Comparison of ENCODE assay signal across 8 mouse cellular contexts in genomic region chr1:180483399-180484291, GRCm38 (mm10). TPM values are rescaled to one million over a fixed set of nuclear protein-coding genes. Genes with fewer than 3 reads are reported as not detected.
DNase-seq lines count a peak whose midpoint lies in the region; ATAC-seq and TF ChIP-seq lines count a peak whose summit lies in the region.

Stum (minus strand) TSS chr1:180483504.

- TF ChIP-seq POLR2A in MEL (IDR thresholded peaks at IDR 0.05; ENCODE audit: control insufficient read depth in 1 of 2, insufficient read depth in 1 of 2, low read depth in 1 of 2, low read length in 2 of 2, poor library complexity in 1 of 2): no peak

- H3K36me3 ChIP-seq in MEL (ENCODE audit: control insufficient read depth in 1 of 2, insufficient read depth in 2 of 2, low read length in 2 of 2): peaks cover 0 to 3% of the 10 kb centered on the region in 2 experiments; a peak in 1 of 4 replicates
- no peaks in the 10 kb centered on the region for H3K36me3 ChIP-seq in forebrain, postnatal 0 days (ENCODE audit: insufficient read depth)
- no peaks in the 10 kb centered on the region for H3K36me3 ChIP-seq in lung, embryonic 15.5 days

- no peak within 1 kb of the TSS for H3K27ac ChIP-seq in MEL (ENCODE audit: control insufficient read depth, low read depth, low read length)
- H3K27ac ChIP-seq in forebrain, postnatal 0 days (ENCODE audit: low read depth, low read length): peak within 1 kb of the TSS; percentile 45; the same call in 1 of the 2 replicates
- H3K27ac ChIP-seq in lung, embryonic 15.5 days: no peak within 1 kb of the TSS

- H3K4me3 ChIP-seq in MEL (ENCODE audit: control insufficient read depth in 1 of 2, insufficient read depth in 1 of 2, low read depth in 2 of 2, low read length in 2 of 2): no peak within 1 kb of the TSS
- H3K4me3 ChIP-seq in forebrain, postnatal 0 days (ENCODE audit: low read depth, low read length): peak within 1 kb of the TSS; percentile 54
- H3K4me3 ChIP-seq in lung, embryonic 15.5 days: peak within 1 kb of the TSS; percentile 40

- peak; percentile 80 for ATAC-seq in forebrain, postnatal 0 days
- ATAC-seq in hematopoietic stem cell, adult 5-6 weeks (replicated peaks in 1 of 2; ENCODE audit: insufficient read depth in 1 of 2, low FRiP score in 2 of 2, low TSS enrichment in 1 of 2, low read depth in 1 of 2, poor library complexity in 2 of 2, severe bottlenecking in 2 of 2): peak; percentile 50 to 65; a peak in 3 of 4 replicates
- peak; percentile 49; the same call in 1 of the 2 replicates for ATAC-seq in lung, embryonic 15.5 days (ENCODE audit: borderline replicate concordance, extremely low read depth, low FRiP score, low TSS enrichment)

- peak; percentile 82 to 89 (median 83) for TF ChIP-seq CTCF in MEL (IDR thresholded peaks at IDR 0.05 in 2 of 3, conservative IDR thresholded peaks at IDR 0.05 in 1 of 3; ENCODE audit: control insufficient read depth in 1 of 3, insufficient read depth in 1 of 3, low read depth in 2 of 3, low read length in 3 of 3, poor library complexity in 1 of 3, severe bottlenecking in 1 of 3)
- TF ChIP-seq CTCF in forebrain, postnatal 0 days (IDR thresholded peaks at IDR 0.05; ENCODE audit: low read depth): peak; percentile 87

- no peaks in the 10 kb centered on the region; a peak in 1 of 4 replicates for H3K27me3 ChIP-seq in MEL (ENCODE audit: control insufficient read depth in 1 of 2, insufficient read depth in 2 of 2, low read length in 2 of 2)
- peaks cover 5% of the 10 kb centered on the region; the same call in 1 of the 2 replicates for H3K27me3 ChIP-seq in forebrain, postnatal 0 days (ENCODE audit: insufficient read depth, low read length)
- H3K27me3 ChIP-seq in lung, embryonic 15.5 days: peaks cover 58% of the 10 kb centered on the region

- no peak within 1 kb of the TSS for H3K9ac ChIP-seq in MEL (ENCODE audit: control insufficient read depth, low read depth, low read length, poor library complexity, severe bottlenecking)
- H3K9ac ChIP-seq in forebrain, postnatal 0 days: peak within 1 kb of the TSS; percentile 68
- no peak within 1 kb of the TSS; the same call in 1 of the 2 replicates for H3K9ac ChIP-seq in lung, embryonic 15.5 days

- WGBS in forebrain, postnatal 0 days: 4% methylated on average over 39 of the region's 40 CpGs
- WGBS in lung, embryonic 15.5 days: 3% methylated on average over 39 of the region's 40 CpGs

- no peaks in the 10 kb centered on the region for H3K79me2 ChIP-seq in MEL (ENCODE audit: control insufficient read depth, insufficient read depth, low read length, poor library complexity)

- TF ChIP-seq RAD21 in MEL (IDR thresholded peaks at IDR 0.05; ENCODE audit: low read depth, low read length): peak; percentile 60

- no peaks in the 10 kb centered on the region for H3K9me3 ChIP-seq in MEL (replicated peaks; ENCODE audit: insufficient read depth, low read length)
- H3K9me3 ChIP-seq in forebrain, postnatal 0 days (ENCODE audit: low read length): no peaks in the 10 kb centered on the region
- H3K9me3 ChIP-seq in lung, embryonic 15.5 days: no peaks in the 10 kb centered on the region

- peak; percentile 74 for DNase-seq in MEL (ENCODE audit: low read depth, low spot score)
- DNase-seq in cerebellum, adult 11-12 months: peak; percentile 71
- peak; percentile 83 for DNase-seq in forebrain, postnatal 0 days
- DNase-seq in layer of hippocampus, adult 8-10 months (ENCODE audit: low spot score in 2 of 2): peak; percentile 64 to 79
- peak; percentile 74 for DNase-seq in ovary, postnatal 36 days (ENCODE audit: low spot score)
- peak; percentile 82 for DNase-seq in thymus, postnatal 14 days

- H3K4me2 ChIP-seq in forebrain, postnatal 0 days (ENCODE audit: low read depth): peak within 1 kb of the TSS; percentile 89
- H3K4me2 ChIP-seq in lung, embryonic 15.5 days: peak within 1 kb of the TSS; percentile 81

- no peak for TF ChIP-seq EP300 in MEL (IDR thresholded peaks at IDR 0.05; ENCODE audit: low read depth in 1 of 2, low read length in 2 of 2)

- H3K4me1 ChIP-seq in MEL (ENCODE audit: control insufficient read depth in 1 of 2, insufficient read depth in 2 of 2, low read length in 2 of 2): no peaks in the 10 kb centered on the region
- H3K4me1 ChIP-seq in forebrain, postnatal 0 days (ENCODE audit: insufficient read depth): peaks cover 4% of the 10 kb centered on the region; the same call in 1 of the 2 replicates
- H3K4me1 ChIP-seq in lung, embryonic 15.5 days: peaks cover 20% of the 10 kb centered on the region

TF ChIP-seq in MEL, 35 proteins besides CTCF, POLR2A, EP300 and RAD21:
- TF ChIP-seq SMC3 (IDR thresholded peaks at IDR 0.05; ENCODE audit: low read depth, low read length) (peak; percentile 76), GABPA (IDR thresholded peaks at IDR 0.05; ENCODE audit: low read depth, low read length) (no peak), ZC3H11A (IDR thresholded peaks at IDR 0.05; ENCODE audit: low read depth, low read length) (peak; percentile 52), JUND (IDR thresholded peaks at IDR 0.05; ENCODE audit: low read depth, low read length) (no peak)

RNA-seq across cellular contexts. Expression of gene Stum, which starts in this region (rescaled TPM):
- not detected in 2 replicates for total RNA-seq in MEL (2012; rRNA removed)
- polyA plus RNA-seq in MEL (2012; ENCODE audit: insufficient read depth in 1 of 2, insufficient read length in 2 of 2, low read depth in 1 of 2, low replicate concordance in 2 of 2, missing spikeins in 1 of 2): not detected
- 59.7 and 80.7 TPM in 2 replicates for total RNA-seq in forebrain, postnatal 0 days (2014; rRNA removed)
- polyA plus RNA-seq in forebrain, postnatal 0 days (2015; fragmentation: Nextera tagmentation; extraction: Ambion mirVana): 15.2 and 16.7 TPM in 2 replicates
- not detected in 2 replicates for total RNA-seq in hematopoietic stem cell, adult 5-6 weeks (2017)
- total RNA-seq in layer of hippocampus, adult 8-10 months (2022): 100 to 1,000 TPM; 255 to 302 (median 277) TPM
- polyA plus RNA-seq in lung, embryonic 15.5 days (2015; fragmentation: Nextera tagmentation; extraction: Ambion mirVana): 0.17 and 0.30 TPM in 2 replicates

Comparison
In these comparisons a context has a peak if more than half of its experiments do, and no peak if none do; other contexts are left out.
1. RNA of gene Stum (total RNA-seq): 255 to 302 TPM in layer of hippocampus, adult 8-10 months and 59.7 to 80.7 TPM in forebrain, postnatal 0 days; not detected in MEL and not detected in hematopoietic stem cell, adult 5-6 weeks; every median in the first group is over 10 times any median in the second.
2. RNA of gene Stum (polyA plus RNA-seq): 15.2 to 16.7 TPM in forebrain, postnatal 0 days; 0.17 to 0.30 TPM in lung, embryonic 15.5 days and not detected in MEL; every median in the first group is over 10 times any median in the second.
3. Peak in DNase-seq in MEL; RNA of the gene not detected or under 1 TPM.
4. Peak in ATAC-seq in hematopoietic stem cell, adult 5-6 weeks; RNA of the gene not detected or under 1 TPM.
5. Peak in ATAC-seq, H3K4me3 ChIP-seq and H3K4me2 ChIP-seq in lung, embryonic 15.5 days; RNA of the gene not detected or under 1 TPM.
6. Peak in every context shown above with its lines, with median percentiles within 50 percentile points of each other: DNase-seq and ATAC-seq.